Mouse (Mus musculus) CH12.LX (cell line): ENCODE measurements around the gene Elp4. TPM values are rescaled to one million over a fixed set of nuclear protein-coding genes. Genes with fewer than 3 reads are reported as not detected.

Source experiments
- DNase-seq: peaks from one replicate; pipeline ENCODE4 v3.0.0-alpha.2; 2013; ENCODE audit errors: extremely low read depth
- H3K27ac ChIP-seq: 2 replicates; pipeline ENCODE4 v1.5.1; 2012; ENCODE audit warnings: low read depth, mild to moderate bottlenecking, control low read depth, moderate library complexity; ENCODE audit not compliant: insufficient read depth
- H3K27me3 ChIP-seq: replicated peaks from 2 replicates; pipeline ENCODE3; 2012; ENCODE audit warnings: inconsistent platforms
- H3K36me3 ChIP-seq, 2 experiments: replicated peaks in 1 of 2; 2 replicates each; pipeline versions ENCODE3 to v1.6.1; 2012; ENCODE audit warnings: inconsistent platforms in 1 of 2, low read length in 1 of 2, mild to moderate bottlenecking in 1 of 2, mixed read lengths in 1 of 2, moderate library complexity in 1 of 2; ENCODE audit not compliant: control insufficient read depth in 1 of 2, insufficient read depth in 1 of 2
- H3K4me1 ChIP-seq, 2 experiments: 2 replicates each; pipeline ENCODE4 v1.6.1; 2012; ENCODE audit warnings: inconsistent platforms in 1 of 2, moderate library complexity in 1 of 2; ENCODE audit not compliant: insufficient read depth in 2 of 2, control insufficient read depth in 1 of 2
- H3K4me2 ChIP-seq: 2 replicates; pipeline ENCODE4 v1.6.1; 2012; ENCODE audit warnings: low read depth, mild to moderate bottlenecking, control low read depth; ENCODE audit not compliant: poor library complexity, insufficient read depth, severe bottlenecking
- H3K4me3 ChIP-seq, 3 experiments: fragments of 150-350 bp in 1 of 3; sonication (generic) in 1 of 3; replicated peaks in 1 of 3; 2 replicates each; pipeline versions ENCODE3 to v1.5.1; 2011 to 2012; ENCODE audit warnings: low read depth in 2 of 3, low read length in 2 of 3, mild to moderate bottlenecking in 2 of 3, moderate library complexity in 2 of 3, control low read depth in 1 of 3, improper control_type of control experiment in 1 of 3, inconsistent platforms in 1 of 3, mixed read lengths in 1 of 3; ENCODE audit not compliant: poor library complexity in 1 of 3
- H3K79me2 ChIP-seq: replicated peaks from 2 replicates; pipeline ENCODE4 v1.6.1; 2012; ENCODE audit warnings: mild to moderate bottlenecking, moderate library complexity; ENCODE audit not compliant: control insufficient read depth, poor library complexity, insufficient read depth, severe bottlenecking; ENCODE audit errors: extremely low read depth
- H3K9ac ChIP-seq: 2 replicates; pipeline ENCODE4 v1.6.1; 2012; ENCODE audit warnings: low read depth, mild to moderate bottlenecking, control low read depth, moderate library complexity; ENCODE audit not compliant: insufficient read depth
- H3K9me3 ChIP-seq: replicated peaks from 2 replicates; pipeline ENCODE3; 2012; ENCODE audit warnings: low read length, inconsistent platforms, mixed read lengths
- BHLHE40 ChIP-seq: IDR thresholded peaks from 2 replicates; pipeline ENCODE4 v1.6.1; 2011; ENCODE audit warnings: mild to moderate bottlenecking, low read depth, low read length, improper control_type of control experiment
- E2F4 ChIP-seq: IDR thresholded peaks from 2 replicates; pipeline ENCODE4 v1.6.1; 2011; ENCODE audit warnings: low read depth, low read length, improper control_type of control experiment; ENCODE audit not compliant: insufficient replicate concordance
- ETS1 ChIP-seq: conservative IDR thresholded peaks from 2 replicates; pipeline ENCODE4 v1.6.1; 2012; ENCODE audit warnings: low read depth, mild to moderate bottlenecking, inconsistent platforms, low read length, improper control_type of control experiment, moderate library complexity
- IRF4 ChIP-seq: IDR thresholded peaks from 2 replicates; pipeline ENCODE4 v1.6.1; 2014; ENCODE audit warnings: low read depth, mild to moderate bottlenecking, inconsistent platforms, low read length, improper control_type of control experiment
- JUN ChIP-seq: IDR thresholded peaks from 2 replicates; pipeline ENCODE4 v1.6.1; 2011; ENCODE audit warnings: low read depth, mild to moderate bottlenecking, low read length, improper control_type of control experiment, moderate library complexity; ENCODE audit not compliant: insufficient read depth
- MAFK ChIP-seq: IDR thresholded peaks from 2 replicates; pipeline ENCODE4 v1.6.1; 2011; ENCODE audit warnings: low read length, improper control_type of control experiment; ENCODE audit not compliant: insufficient replicate concordance
- MAX ChIP-seq: IDR thresholded peaks from 2 replicates; pipeline ENCODE4 v1.6.1; 2011; ENCODE audit warnings: low read length, improper control_type of control experiment
- MAZ ChIP-seq: IDR thresholded peaks from 2 replicates; pipeline ENCODE4 v1.6.1; 2012; ENCODE audit warnings: low read depth, mild to moderate bottlenecking, inconsistent platforms, low read length, improper control_type of control experiment, moderate library complexity
- MEF2A ChIP-seq: IDR thresholded peaks from 2 replicates; pipeline ENCODE4 v1.6.1; 2014; ENCODE audit warnings: low read depth, mild to moderate bottlenecking, inconsistent platforms, low read length, improper control_type of control experiment, borderline replicate concordance
- MYC ChIP-seq: IDR thresholded peaks from 2 replicates; pipeline ENCODE4 v1.6.1; 2011; ENCODE audit warnings: low read depth, mild to moderate bottlenecking, improper control_type of control experiment, low read length
- RAD21 ChIP-seq: IDR thresholded peaks from 2 replicates; pipeline ENCODE4 v1.6.1; 2011; ENCODE audit warnings: low read depth, mild to moderate bottlenecking, low read length, improper control_type of control experiment, moderate library complexity
- RCOR1 ChIP-seq: conservative IDR thresholded peaks from 2 replicates; pipeline ENCODE4 v1.6.1; 2012; ENCODE audit warnings: low read depth, mild to moderate bottlenecking, inconsistent platforms, low read length, improper control_type of control experiment
- SIN3A ChIP-seq: IDR thresholded peaks from 2 replicates; pipeline ENCODE4 v1.6.1; 2012; ENCODE audit warnings: low read length, improper control_type of control experiment, inconsistent platforms
- SMC3 ChIP-seq: IDR thresholded peaks from 2 replicates; pipeline ENCODE4 v1.6.1; 2011; ENCODE audit warnings: low read depth, low read length, improper control_type of control experiment
- TBP ChIP-seq: conservative IDR thresholded peaks from 2 replicates; pipeline ENCODE4 v1.6.1; 2011; ENCODE audit warnings: low read depth, low read length, improper control_type of control experiment
- TCF12 ChIP-seq: IDR thresholded peaks from 2 replicates; pipeline ENCODE4 v1.6.1; 2014; ENCODE audit warnings: low read depth, mild to moderate bottlenecking, inconsistent platforms, low read length, improper control_type of control experiment
- USF1 ChIP-seq: IDR thresholded peaks from 2 replicates; pipeline ENCODE4 v1.6.1; 2014; ENCODE audit warnings: low read depth, mild to moderate bottlenecking, inconsistent platforms, low read length, improper control_type of control experiment
- ZKSCAN1 ChIP-seq: IDR thresholded peaks from 2 replicates; pipeline ENCODE4 v1.6.1; 2012; ENCODE audit warnings: low read depth, inconsistent platforms, low read length, improper control_type of control experiment, borderline replicate concordance
- ZMIZ1 ChIP-seq: IDR thresholded peaks from 2 replicates; pipeline ENCODE4 v1.6.1; 2012; ENCODE audit warnings: low read depth, mild to moderate bottlenecking, inconsistent platforms, low read length, improper control_type of control experiment
- dilution Hi-C: fragments of 300-500 bp; cut with MboI; formaldehyde crosslinking; loops from 2 replicates; pipeline ENCODE4 v1.14.3; 2020; ENCODE audit warnings: low sequenced_read_pairs; ENCODE audit not compliant: extremely low pct_unique_long_range_greater_than_20kb, extremely low pct_ligation_motif_present
- in situ Hi-C: fragments of 300-500 bp; cut with MboI; formaldehyde crosslinking; loops from 3 replicates; pipeline ENCODE4 v1.14.3; 2019; ENCODE audit warnings: low sequenced_read_pairs, low pct_ligation_motif_present, low pct_unique_long_range_greater_than_20kb, mixed read lengths
- polyA plus RNA-seq: library from polyadenylated mRNA; unstranded; fragments of >175 nt; gene quantifications from 2 replicates; pipeline ENCODE4 v1.2.1, GENCODE M21; 2012; ENCODE audit warnings: low read depth; ENCODE audit not compliant: insufficient read length
- total RNA-seq, 2 experiments: library from RNA; depleted of rRNA; stranded (reverse); fragments of 300-350 nt in 1 of 2; fragments of >200 nt in 1 of 2; gene quantifications; 2 replicates each; pipeline ENCODE4 v1.2.3; 2012 to 2014

Gene Elp4
- total and polyA plus RNA-seq, 3 experiments = 11.6 to 31.2 (median 21.3) TPM

- peak; percentile 96 for TF ChIP-seq MAZ
Observed at GRCm38 (mm10) chr2:105903896-105904756, at the start of gene Elp4, which contains the start of gene Immp1l (continued).

- TF ChIP-seq RAD21 (no peak), USF1 (no peak), ETS1 (no peak), SIN3A (no peak), MEF2A (no peak), SMC3 (no peak), MYC (no peak), TCF12 (no peak), JUN (no peak), MAX (no peak), ZMIZ1 (no peak), RCOR1 (no peak), BHLHE40 (no peak), MAFK (no peak), E2F4 (no peak), TBP (no peak), ZKSCAN1 (no peak), IRF4 (no peak)
- peaks cover 0 to 9% of the 10 kb centered on the region in 2 experiments; a peak in 1 of 4 replicates for H3K4me1 ChIP-seq
- no peak overlapping the region for H3K4me2 ChIP-seq
- H3K79me2 ChIP-seq = 0 out of 2 replicates have a peak, but pooled peaks cover 2% of the 10 kb centered on the region
- H3K9ac ChIP-seq = no peak overlapping the region
- peaks cover 3 to 28% of the 10 kb centered on the region in 2 experiments for H3K36me3 ChIP-seq
- in situ Hi-C loops (no loop called here), dilution Hi-C loops (no loop called here)
- no peak overlapping the region for H3K4me3 ChIP-seq
- no peak overlapping the region for H3K27ac ChIP-seq
- DNase-seq = no peak
- H3K9me3 ChIP-seq = no peaks in the 10 kb centered on the region
- no peaks in the 10 kb centered on the region for H3K27me3 ChIP-seq
Observed at GRCm38 (mm10) chr2:105953862-105954261, 49.5 kb upstream of the Elp4 start.
